Mouse (Mus musculus) brain, embryonic 14.5 days (tissue): ENCODE data around the gene Ndel1.

Experiments
- CTCF ChIP-seq: fragments of 200-500 bp; IDR thresholded peaks from 2 replicates; pipeline ENCODE4 v1.5.1; 2012; ENCODE audit warnings: inconsistent platforms, mild to moderate bottlenecking, moderate library complexity, borderline replicate concordance; ENCODE audit not compliant: insufficient read depth, insufficient read length; ENCODE audit errors: extremely low read depth
- POLR2A ChIP-seq: fragments of 200-500 bp; IDR thresholded peaks from 2 replicates; pipeline ENCODE4 v1.6.1; 2012; ENCODE audit warnings: mild to moderate bottlenecking, inconsistent platforms, borderline replicate concordance; ENCODE audit not compliant: poor library complexity, insufficient read depth, insufficient read length, severe bottlenecking; ENCODE audit errors: extremely low read depth

DNA sequence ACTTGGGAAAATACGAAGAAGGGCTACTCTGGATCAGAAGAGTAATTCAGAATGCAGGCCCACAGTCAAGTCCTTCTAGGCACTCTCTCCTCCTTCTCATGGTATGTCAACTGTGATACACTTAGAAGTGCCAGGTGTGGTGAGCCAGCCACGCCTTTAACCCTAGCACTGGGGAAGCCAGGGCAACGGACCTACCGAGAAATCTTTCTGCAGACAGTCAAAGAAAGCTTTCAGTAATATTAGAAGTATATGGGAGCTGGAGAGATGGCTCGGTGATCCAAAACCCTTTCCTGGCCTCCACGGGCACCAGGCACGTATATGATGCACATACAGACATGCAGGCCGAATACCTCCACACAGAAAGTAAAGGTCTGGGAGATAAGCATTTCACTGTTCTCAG is 53.2 kb downstream of the Ndel1 start:
- TF ChIP-seq POLR2A = no peak
- no peak for TF ChIP-seq CTCF
